Mouse (Mus musculus) embryonic facial prominence, embryonic 15.5 days (tissue): ENCODE results near the gene Colca2. TPM values are rescaled to one million over a fixed set of nuclear protein-coding genes. Genes with fewer than 3 reads are reported as not detected.

Source experiments
- ATAC-seq: fragments of 200-750 bp; cut with Nextera tagmentation; 2 replicates; pipeline ENCODE4 v1.8.0; 2017; ENCODE audit warnings: low read depth, moderate TSS enrichment; ENCODE audit not compliant: insufficient number of reproducible peaks, low FRiP score, low TSS enrichment
- H3K27ac ChIP-seq: fragments of 300-500 bp; sonication (generic); replicated peaks from 2 replicates; pipeline ENCODE4 v1.5.1; 2015; ENCODE audit warnings: mild to moderate bottlenecking, inconsistent platforms
- H3K27me3 ChIP-seq: fragments of 300-500 bp; sonication (generic); 2 replicates; pipeline ENCODE4 v1.6.1; 2015; ENCODE audit warnings: inconsistent platforms
- H3K36me3 ChIP-seq: fragments of 300-500 bp; sonication (generic); 2 replicates; pipeline ENCODE4 v1.6.1; 2015; ENCODE audit warnings: mild to moderate bottlenecking, inconsistent platforms
- H3K4me1 ChIP-seq: fragments of 300-500 bp; sonication (generic); 2 replicates; pipeline ENCODE4 v1.6.1; 2015; ENCODE audit warnings: inconsistent platforms
- H3K4me2 ChIP-seq: fragments of 300-500 bp; sonication (generic); replicated peaks from 2 replicates; pipeline ENCODE4 v1.6.1; 2015; ENCODE audit warnings: mild to moderate bottlenecking, inconsistent platforms
- H3K4me3 ChIP-seq: fragments of 300-500 bp; sonication (generic); replicated peaks from 2 replicates; pipeline ENCODE4 v1.5.1; 2015; ENCODE audit warnings: mild to moderate bottlenecking, inconsistent platforms
- H3K9ac ChIP-seq: fragments of 300-500 bp; sonication (generic); 2 replicates; pipeline ENCODE4 v1.6.1; 2015; ENCODE audit warnings: inconsistent platforms
- H3K9me3 ChIP-seq: fragments of 300-500 bp; sonication (generic); replicated peaks from 2 replicates; pipeline ENCODE4 v1.6.1; 2016; ENCODE audit warnings: inconsistent platforms
- WGBS: fragments of 180-500 bp; shearing (Covaris S2); methylation state at CpG from one replicate; pipeline ENCODE4 v1.1.7; 2015; 5-methylcytosine and 5-hydroxymethylcytosine counted together
- polyA plus RNA-seq: library from polyadenylated mRNA; unstranded; fragments of >200 nt; fragmentation: Nextera tagmentation; extraction: Ambion mirVana; gene quantifications from 2 replicates; pipeline ENCODE4 v1.2.1, GENCODE M21; 2015

Colca2 gene
- polyA plus RNA-seq, 1 experiment from 2014 or later: 4.8 TPM

- no peak overlapping the region for H3K4me2 ChIP-seq
- no peaks in the 10 kb centered on the region for H3K27me3 ChIP-seq
- H3K9ac ChIP-seq: no peak overlapping the region
- ATAC-seq: no peak
- H3K9me3 ChIP-seq: no peaks in the 10 kb centered on the region
- H3K36me3 ChIP-seq: no peaks in the 10 kb centered on the region
- 73% methylated on average over 8 of the region's 8 CpGs for WGBS
- H3K4me3 ChIP-seq: no peak overlapping the region
- H3K27ac ChIP-seq: no peak overlapping the region
- peaks cover 5% of the 10 kb centered on the region; the same call in 1 of the 2 replicates for H3K4me1 ChIP-seq
These were observed 7.3 kb downstream of the Colca2 start for GRCm38 (mm10) chr9:51271073-51271472.

- H3K27me3 ChIP-seq: no peaks in the 10 kb centered on the region
- no peak overlapping the region for H3K9ac ChIP-seq
- no peak overlapping the region for H3K4me3 ChIP-seq
- H3K9me3 ChIP-seq: no peaks in the 10 kb centered on the region
- WGBS: 61% methylated on average over 5 of the region's 5 CpGs
- no peak overlapping the region for H3K4me2 ChIP-seq
- no peak for ATAC-seq
- peaks cover 5% of the 10 kb centered on the region; the same call in 1 of the 2 replicates for H3K4me1 ChIP-seq
- H3K36me3 ChIP-seq: no peaks in the 10 kb centered on the region
- no peak overlapping the region for H3K27ac ChIP-seq
These were observed 9.5 kb downstream of the Colca2 start for GRCm38 (mm10) chr9:51268852-51269251.

DNA sequence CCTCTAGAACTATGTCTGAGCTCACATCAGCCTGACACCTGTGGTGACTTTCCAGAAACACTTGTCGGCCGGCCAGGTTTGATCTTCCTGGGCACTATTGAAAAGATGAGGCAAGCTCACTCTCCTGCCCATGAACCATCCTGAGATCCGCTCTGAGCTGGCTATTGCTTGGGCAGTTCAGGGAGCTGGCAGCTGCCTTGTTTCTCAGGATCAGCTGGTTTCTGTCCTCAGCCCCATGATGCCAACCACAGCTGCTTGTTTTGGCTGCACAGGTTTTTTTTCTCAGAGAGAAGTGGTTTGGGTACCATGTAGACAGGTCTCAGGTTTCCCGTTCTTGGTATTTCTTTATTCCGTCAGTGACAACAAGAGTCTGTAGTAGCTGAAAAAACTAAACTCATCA, 19.9 kb downstream of the Colca2 start:
- no peak for ATAC-seq
- H3K27ac ChIP-seq: no peak overlapping the region
- 71% methylated on average over 5 of the region's 5 CpGs for WGBS

GRCm38 (mm10) chr9:51256780-51257502, 21.4 kb downstream of the Colca2 start:
- no peaks in the 10 kb centered on the region for H3K36me3 ChIP-seq
- H3K9me3 ChIP-seq: no peaks in the 10 kb centered on the region
- H3K4me1 ChIP-seq: no peaks in the 10 kb centered on the region; the same call in 1 of the 2 replicates
- no peak for ATAC-seq
- no peak overlapping the region for H3K4me2 ChIP-seq
- no peak overlapping the region for H3K9ac ChIP-seq
- WGBS: 55% methylated on average over 4 of the region's 4 CpGs
- H3K27ac ChIP-seq: no peak overlapping the region
- no peaks in the 10 kb centered on the region for H3K27me3 ChIP-seq
- H3K4me3 ChIP-seq: no peak overlapping the region

More for the DNA sequence above, 19.9 kb downstream of the Colca2 start:
- Histone ChIP-seq H3K9ac (no peak overlapping the region), H3K4me1 (no peaks in the 10 kb centered on the region), H3K9me3 (no peaks in the 10 kb centered on the region), H3K4me2 (no peak overlapping the region), H3K36me3 (no peaks in the 10 kb centered on the region), H3K27me3 (no peaks in the 10 kb centered on the region), H3K4me3 (no peak overlapping the region)

GRCm38 (mm10) chr9:51238741-51239385, 39.5 kb downstream of the Colca2 start:
- 39% methylated on average over 12 of the region's 12 CpGs for WGBS
- H3K27me3 ChIP-seq: no peaks in the 10 kb centered on the region
- no peak overlapping the region for H3K4me2 ChIP-seq
- H3K36me3 ChIP-seq: no peaks in the 10 kb centered on the region
- no peak overlapping the region for H3K9ac ChIP-seq
- H3K4me3 ChIP-seq: no peak overlapping the region
- no peak overlapping the region for H3K27ac ChIP-seq
- no peaks in the 10 kb centered on the region for H3K4me1 ChIP-seq
- ATAC-seq: no peak
- H3K9me3 ChIP-seq: no peaks in the 10 kb centered on the region

- Histone ChIP-seq H3K4me3 (no peak overlapping the region), H3K36me3 (no peaks in the 10 kb centered on the region), H3K9ac (no peak overlapping the region), H3K4me2 (no peak overlapping the region), H3K9me3 (no peaks in the 10 kb centered on the region), H3K4me1 (no peaks in the 10 kb centered on the region), H3K27me3 (no peaks in the 10 kb centered on the region), H3K27ac (no peak overlapping the region)
- no peak for ATAC-seq
- 92% methylated on average over 8 of the region's 8 CpGs for WGBS
These were observed 46.2 kb downstream of the Colca2 start for GRCm38 (mm10) chr9:51232163-51232562.

GRCm38 (mm10) chr9:51230701-51231389, 47.5 kb downstream of the Colca2 start:
- H3K27ac ChIP-seq: no peak overlapping the region
- H3K4me3 ChIP-seq: no peak overlapping the region
- WGBS: 70% methylated on average over 4 of the region's 4 CpGs
- no peaks in the 10 kb centered on the region for H3K36me3 ChIP-seq
- H3K27me3 ChIP-seq: no peaks in the 10 kb centered on the region
- H3K4me2 ChIP-seq: no peak overlapping the region
- ATAC-seq: no peak
- H3K9ac ChIP-seq: no peak overlapping the region
- no peaks in the 10 kb centered on the region for H3K9me3 ChIP-seq
- H3K4me1 ChIP-seq: no peaks in the 10 kb centered on the region

DNA sequence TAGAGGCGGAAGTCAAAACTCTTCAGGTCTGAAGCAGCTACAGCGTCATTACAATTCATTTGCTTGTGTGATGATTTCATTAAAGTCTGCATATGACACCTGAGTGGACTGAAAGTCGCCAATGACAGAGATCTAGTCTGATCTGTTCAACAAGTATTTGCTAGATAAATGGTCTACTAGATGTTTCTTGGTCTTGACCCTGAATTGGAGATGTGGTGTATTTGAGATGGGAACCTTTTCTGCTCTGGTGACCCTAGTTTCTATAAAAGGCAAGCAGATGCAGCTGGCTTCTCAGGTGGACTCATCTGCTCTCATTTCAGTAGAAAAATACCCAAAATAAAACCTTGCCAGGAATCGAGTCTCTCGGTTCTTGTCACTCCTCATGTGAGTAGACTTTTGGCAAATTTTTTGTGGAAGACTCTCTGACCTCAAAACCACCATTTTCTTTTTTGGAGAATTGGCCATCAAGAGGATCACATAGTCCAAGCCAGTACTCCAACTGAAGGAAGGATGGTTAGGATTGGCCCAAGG, 52.7 kb downstream of the Colca2 start:
- no peak overlapping the region for H3K9ac ChIP-seq

More for the DNA sequence above, 52.7 kb downstream of the Colca2 start:
- Histone ChIP-seq H3K27me3 (no peaks in the 10 kb centered on the region), H3K9me3 (no peaks in the 10 kb centered on the region), H3K36me3 (no peaks in the 10 kb centered on the region), H3K4me1 (no peaks in the 10 kb centered on the region), H3K4me3 (no peak overlapping the region), H3K4me2 (no peak overlapping the region), H3K27ac (no peak overlapping the region)
- ATAC-seq: no peak
- WGBS: 88% methylated on average over 5 of the region's 5 CpGs

Other genes starting within 250 kb of the Colca2 start
- 0.80 and 2.0 TPM in 2 replicates for gene Btg4, start 217.7 kb downstream of the Colca2 start, polyA plus RNA-seq
- 6.2 and 6.7 TPM in 2 replicates for gene Layn, start 201.5 kb downstream of the Colca2 start, polyA plus RNA-seq
- 3.9 and 12.7 TPM in 2 replicates for gene 4833427G06Rik, start 176.5 kb downstream of the Colca2 start, polyA plus RNA-seq
- gene Gm32742, start 113.1 kb downstream of the Colca2 start, polyA plus RNA-seq: 0.17 and 0.27 TPM in 2 replicates
- gene Pou2af1, start 64.9 kb downstream of the Colca2 start, polyA plus RNA-seq: 0.07 and 0.39 TPM in 2 replicates
- 0.24 and 0.33 TPM in 2 replicates for gene 1810046K07Rik, start 50.3 kb upstream of the Colca2 start, polyA plus RNA-seq